Mouse (Mus musculus) MEL (cell line): Measurements from ENCODE around the gene Mrgprd.

Source experiments
- EP300 ChIP-seq, 2 experiments: IDR thresholded peaks; 2 replicates each; pipeline ENCODE4 v1.6.1; 2011; ENCODE audit warnings: improper control_type of control experiment in 2 of 2, low read length in 2 of 2, low read depth in 1 of 2, mild to moderate bottlenecking in 1 of 2
- GATA1 ChIP-seq: IDR thresholded peaks from 2 replicates; pipeline ENCODE4 v1.6.1; 2011; ENCODE audit warnings: low read depth, low read length, improper control_type of control experiment
- NRF1 ChIP-seq: IDR thresholded peaks from 2 replicates; pipeline ENCODE4 v1.6.1; 2014; ENCODE audit warnings: low read depth, mild to moderate bottlenecking, inconsistent platforms, low read length, improper control_type of control experiment, moderate library complexity; ENCODE audit not compliant: poor library complexity, insufficient read depth, severe bottlenecking
- POLR2A ChIP-seq, 2 experiments: IDR thresholded peaks; 2 replicates each; pipeline ENCODE4 v1.6.1; 2011 to 2012; ENCODE audit warnings: low read length in 2 of 2, mild to moderate bottlenecking in 2 of 2, control low read depth in 1 of 2, improper control_type of control experiment in 1 of 2, low read depth in 1 of 2, moderate library complexity in 1 of 2; ENCODE audit not compliant: control insufficient read depth in 1 of 2, insufficient read depth in 1 of 2, poor library complexity in 1 of 2
- POLR2AphosphoS2 ChIP-seq: IDR thresholded peaks from 2 replicates; pipeline ENCODE4 v1.6.1; 2011; ENCODE audit warnings: low read length, improper control_type of control experiment
- TCF12 ChIP-seq: IDR thresholded peaks from 2 replicates; pipeline ENCODE4 v1.6.1; 2014; ENCODE audit warnings: low read depth, mild to moderate bottlenecking, inconsistent platforms, low read length, improper control_type of control experiment, moderate library complexity
- ZC3H11A ChIP-seq: IDR thresholded peaks from 2 replicates; pipeline ENCODE4 v1.6.1; 2012; ENCODE audit warnings: low read depth, mild to moderate bottlenecking, inconsistent platforms, low read length, improper control_type of control experiment

GRCm38 (mm10) chr7:145275488-145275887 is 39.1 kb upstream of the Mrgprd start:
- TF ChIP-seq POLR2AphosphoS2 (no peak), EP300 (IDR thresholded peaks at IDR 0.05; ENCODE audit: low read depth in 1 of 2, low read length in 2 of 2) (no peak), POLR2A (IDR thresholded peaks at IDR 0.05; ENCODE audit: control insufficient read depth in 1 of 2, insufficient read depth in 1 of 2, low read depth in 1 of 2, low read length in 2 of 2, poor library complexity in 1 of 2) (no peak), ZC3H11A (no peak), GATA1 (no peak), TCF12 (no peak), NRF1 (no peak)
